Mouse (Mus musculus): ENCODE data around the gene Chrna4.

- no peak for TF ChIP-seq EP300 (IDR thresholded peaks at IDR 0.05; ENCODE audit: low read depth in 1 of 2, low read length in 2 of 2)
- no peak for TF ChIP-seq POLR2AphosphoS2 (IDR thresholded peaks at IDR 0.05; ENCODE audit: low read length)
- no peak for TF ChIP-seq TAL1 (IDR thresholded peaks at IDR 0.05; ENCODE audit: low read length)
- TF ChIP-seq CTCF (IDR thresholded peaks at IDR 0.05 in 2 of 3, conservative IDR thresholded peaks at IDR 0.05 in 1 of 3; ENCODE audit: control insufficient read depth in 1 of 3, insufficient read depth in 1 of 3, low read depth in 2 of 3, low read length in 3 of 3, poor library complexity in 1 of 3, severe bottlenecking in 1 of 3) = no peak
- TF ChIP-seq POLR2A (IDR thresholded peaks at IDR 0.05; ENCODE audit: control insufficient read depth in 1 of 2, insufficient read depth in 1 of 2, low read depth in 1 of 2, low read length in 2 of 2, poor library complexity in 1 of 2) = no peak
- TF ChIP-seq ZNF384 (IDR thresholded peaks at IDR 0.05; ENCODE audit: low read depth, low read length) = no peak
- no peak for TF ChIP-seq USF1 (IDR thresholded peaks at IDR 0.05; ENCODE audit: low read depth, low read length)
- no peak for TF ChIP-seq CHD1 (IDR thresholded peaks at IDR 0.05; ENCODE audit: low read depth, low read length)
- no peak for TF ChIP-seq ZMIZ1 (IDR thresholded peaks at IDR 0.05; ENCODE audit: low read depth, low read length)
- TF ChIP-seq MAFK (IDR thresholded peaks at IDR 0.05; ENCODE audit: borderline replicate concordance, low read depth, low read length) = no peak
- TF ChIP-seq HCFC1 (IDR thresholded peaks at IDR 0.05; ENCODE audit: low read depth, low read length) = no peak
These were observed 970 bp downstream of the Chrna4 start for GRCm38 (mm10) chr2:181042376-181042775.
